Mouse (Mus musculus) olfactory bulb, adult 2 months (tissue): ENCODE data around the gene Sgms1.

Source experiments
- CTCF ChIP-seq: fragments of 200-500 bp; IDR thresholded peaks from 2 replicates; pipeline ENCODE4 v1.5.1; 2012; ENCODE audit warnings: low read depth, mild to moderate bottlenecking, low read length, moderate library complexity; ENCODE audit not compliant: insufficient read depth
- POLR2A ChIP-seq: fragments of 200-500 bp; IDR thresholded peaks from 2 replicates; pipeline ENCODE4 v1.6.1; 2012; ENCODE audit warnings: mild to moderate bottlenecking, low read depth, low read length, moderate library complexity; ENCODE audit not compliant: insufficient read depth

GRCm38 (mm10) chr19:32098582-32098981 is 290.9 kb downstream of the Sgms1 start:
- no peak for TF ChIP-seq CTCF
- no peak for TF ChIP-seq POLR2A
